Mouse (Mus musculus) hindbrain, embryonic 16.5 days (tissue): ENCODE measurements around the gene Pgd. TPM values are rescaled to one million over a fixed set of nuclear protein-coding genes. Genes with fewer than 3 reads are reported as not detected.
"Not testable (repeated sequence)": the region's sequence is repeated elsewhere in the genome, so short reads cannot be mapped to it uniquely, and the experiment has no call there.

Experiments
- ATAC-seq: fragments of 200-750 bp; cut with Nextera tagmentation; 2 replicates; pipeline ENCODE4 v1.8.0; 2017; ENCODE audit warnings: moderate TSS enrichment, moderate library complexity
- H3K27ac ChIP-seq: fragments of 300-500 bp; sonication (generic); 2 replicates; pipeline ENCODE4 v1.5.1; 2014; ENCODE audit warnings: low read depth, mild to moderate bottlenecking, control low read depth, low read length, moderate library complexity
- H3K27me3 ChIP-seq: fragments of 300-500 bp; sonication (generic); replicated peaks from 2 replicates; pipeline ENCODE4 v1.6.1; 2014; ENCODE audit warnings: low read length; ENCODE audit not compliant: control insufficient read depth, insufficient read depth
- H3K36me3 ChIP-seq: fragments of 300-500 bp; sonication (generic); 2 replicates; pipeline ENCODE4 v1.6.1; 2014; ENCODE audit warnings: mild to moderate bottlenecking, low read length, moderate library complexity, mixed read lengths; ENCODE audit not compliant: control insufficient read depth, insufficient read depth
- H3K4me1 ChIP-seq: fragments of 300-500 bp; sonication (generic); 2 replicates; pipeline ENCODE4 v1.6.1; 2014; ENCODE audit warnings: low read depth, low read length; ENCODE audit not compliant: control insufficient read depth, insufficient read depth
- H3K4me2 ChIP-seq: fragments of 300-500 bp; sonication (generic); 2 replicates; pipeline ENCODE4 v1.6.1; 2014; ENCODE audit warnings: mild to moderate bottlenecking, low read length, control low read depth, moderate library complexity
- H3K4me3 ChIP-seq: fragments of 300-500 bp; sonication (generic); 2 replicates; pipeline ENCODE4 v1.5.1; 2014; ENCODE audit warnings: mild to moderate bottlenecking, low read length, control low read depth, moderate library complexity
- H3K9ac ChIP-seq: fragments of 300-500 bp; sonication (generic); 2 replicates; pipeline ENCODE4 v1.6.1; 2014; ENCODE audit warnings: low read depth, mild to moderate bottlenecking, control low read depth, low read length, moderate library complexity
- H3K9me3 ChIP-seq: fragments of 300-500 bp; sonication (generic); 2 replicates; pipeline ENCODE4 v1.6.1; 2014; ENCODE audit warnings: mild to moderate bottlenecking, low read length, moderate library complexity; ENCODE audit not compliant: control insufficient read depth
- WGBS: fragments of 180-500 bp; shearing (Covaris S2); extraction: QIAGEN DNeasy Blood & Tissue Kit; methylation state at CpG from one replicate; pipeline ENCODE4 v1.1.7; 2014; 5-methylcytosine and 5-hydroxymethylcytosine counted together
- polyA plus RNA-seq: library from polyadenylated mRNA; unstranded; fragments of >200 nt; fragmentation: Nextera tagmentation; extraction: Ambion mirVana; gene quantifications from 2 replicates; pipeline ENCODE4 v1.2.1, GENCODE M21; 2015

Pgd gene
- polyA plus RNA-seq, 1 experiment from 2014 or later: 122 TPM

DNA sequence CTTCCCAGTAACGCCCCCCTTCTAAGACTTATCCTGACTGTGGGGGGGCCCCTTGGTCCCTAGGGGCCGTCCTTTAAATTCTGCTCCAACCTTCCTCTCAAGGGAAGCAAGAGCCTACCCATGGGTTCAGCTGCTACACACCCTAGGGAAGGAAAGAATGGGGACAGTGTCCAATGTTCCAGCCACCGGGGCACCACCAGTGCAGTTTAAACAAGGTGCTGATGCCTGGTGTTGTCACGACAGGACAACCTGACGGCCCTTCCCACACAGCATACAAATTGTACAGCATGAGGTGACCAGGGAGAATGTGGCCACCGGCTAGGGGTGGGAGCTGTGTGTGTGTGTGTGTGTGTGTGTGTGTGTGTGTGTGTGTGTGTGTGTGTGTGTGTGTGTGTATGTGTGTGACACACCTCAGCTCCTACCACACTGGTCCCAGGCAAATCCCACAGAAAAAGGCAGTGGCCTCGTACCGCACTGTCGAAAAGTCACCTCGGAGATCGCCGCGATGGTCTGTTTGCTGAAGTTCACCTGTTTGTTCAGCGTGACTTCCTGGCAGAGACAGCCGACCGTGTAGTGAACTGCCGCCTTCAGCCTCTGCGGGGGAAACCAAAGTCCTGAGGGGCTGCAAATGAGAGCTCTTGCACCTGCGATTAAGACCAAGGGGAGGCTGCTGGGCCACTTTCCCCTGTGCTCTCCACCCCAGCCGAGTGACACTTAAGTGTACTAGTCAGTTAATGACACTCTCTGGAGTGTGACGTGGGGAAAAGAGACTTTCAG, 34.6 kb downstream of the Pgd start:
- Histone ChIP-seq H3K27me3 (no peaks in the 10 kb centered on the region), H3K36me3 (peaks cover 2% of the 10 kb centered on the region; the same call in 1 of the 2 replicates), H3K27ac (no peak overlapping the region), H3K4me2 (no peak overlapping the region), H3K9me3 (no peaks in the 10 kb centered on the region), H3K4me3 (no peak overlapping the region), H3K9ac (no peak overlapping the region), H3K4me1 (peaks cover 8% of the 10 kb centered on the region)
- 90% methylated on average over 21 of the region's 21 CpGs for WGBS
- no peak for ATAC-seq

DNA sequence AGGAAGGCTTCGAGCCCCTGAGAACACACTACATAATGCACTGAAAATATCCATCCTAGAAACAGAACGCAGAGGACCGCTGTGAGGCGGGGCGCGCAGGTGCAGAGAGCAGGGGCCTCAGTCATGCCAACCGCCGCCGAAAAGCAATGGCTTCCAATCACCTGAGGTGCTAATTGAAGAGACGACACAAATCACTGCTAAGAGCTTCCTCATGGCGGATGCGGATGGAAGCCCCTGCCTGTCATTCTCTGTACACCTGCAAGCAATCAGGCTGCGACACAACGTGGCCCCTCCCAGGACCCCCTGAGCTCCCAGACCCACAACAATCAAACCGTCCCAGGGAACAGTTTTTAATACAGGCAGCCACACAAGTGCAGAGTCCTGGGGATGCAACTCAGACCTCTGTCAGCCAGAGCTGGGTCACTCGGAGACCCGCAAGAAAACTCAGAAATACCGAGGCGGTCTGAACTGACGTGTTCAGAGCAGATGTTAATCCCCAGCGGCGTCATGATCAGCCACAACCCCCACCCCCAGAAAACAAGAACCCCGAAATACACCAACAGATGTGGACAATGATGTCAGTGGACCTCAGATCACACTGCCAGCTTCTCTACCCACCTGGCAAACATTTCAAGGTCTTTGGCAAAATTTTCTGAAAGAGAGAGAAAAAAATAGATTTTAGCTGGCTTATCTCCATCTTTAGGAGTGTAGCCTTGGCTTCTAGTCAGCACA, 35.4 kb downstream of the Pgd start:
- no peaks in the 10 kb centered on the region for H3K27me3 ChIP-seq
- H3K9ac ChIP-seq: no peak overlapping the region
- 87% methylated on average over 23 of the region's 23 CpGs for WGBS
- no peaks in the 10 kb centered on the region for H3K4me1 ChIP-seq
- ATAC-seq: no peak
- peaks cover 2% of the 10 kb centered on the region; the same call in 1 of the 2 replicates for H3K36me3 ChIP-seq
- H3K4me2 ChIP-seq: no peak overlapping the region
- no peaks in the 10 kb centered on the region for H3K9me3 ChIP-seq
- H3K27ac ChIP-seq: no peak overlapping the region
- no peak overlapping the region for H3K4me3 ChIP-seq

GRCm38 (mm10) chr4:149128467-149128866, 38.1 kb downstream of the Pgd start:
- no peaks in the 10 kb centered on the region for H3K27me3 ChIP-seq
- no peak for ATAC-seq
- no peak overlapping the region for H3K9ac ChIP-seq
- H3K27ac ChIP-seq: no peak overlapping the region
- H3K4me3 ChIP-seq: no peak overlapping the region
- WGBS: 87% methylated on average over 18 of the region's 18 CpGs
- no peaks in the 10 kb centered on the region for H3K4me1 ChIP-seq
- no peaks in the 10 kb centered on the region for H3K9me3 ChIP-seq
- H3K4me2 ChIP-seq: no peak overlapping the region
- peaks cover 2% of the 10 kb centered on the region; the same call in 1 of the 2 replicates for H3K36me3 ChIP-seq

DNA sequence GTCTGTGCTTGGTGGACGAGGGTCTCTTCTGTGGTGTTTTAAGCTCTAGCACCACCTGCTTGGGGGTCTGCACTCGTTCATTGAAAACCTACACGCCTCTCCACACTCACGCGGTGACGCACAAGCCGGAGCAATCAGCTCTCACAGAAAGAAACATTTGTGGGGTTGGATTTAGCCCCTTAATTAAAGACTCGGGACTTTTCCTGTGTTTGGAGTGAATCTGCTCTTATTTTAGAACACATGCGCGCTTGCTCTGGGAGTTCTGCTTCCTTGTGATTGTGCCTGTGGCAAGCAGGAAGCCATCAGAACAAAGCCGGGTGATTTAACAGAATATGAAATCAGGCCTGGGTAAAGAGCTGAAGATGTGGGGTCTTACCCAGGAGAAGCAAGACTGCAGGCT, 39.9 kb downstream of the Pgd start, which contains the start of gene Cort:
TSS of gene Cort (minus strand) at position 101 of the 400 bp plus-strand sequence.
- Histone ChIP-seq H3K27me3 (no peaks in the 10 kb centered on the region), H3K4me3 (no peak within 1 kb of the TSS), H3K9me3 (no peaks in the 10 kb centered on the region), H3K36me3 (peaks cover 1% of the 10 kb centered on the region; the same call in 1 of the 2 replicates), H3K4me2 (no peak within 1 kb of the TSS), H3K9ac (no peak within 1 kb of the TSS), H3K27ac (no peak within 1 kb of the TSS), H3K4me1 (no peaks in the 10 kb centered on the region)
- WGBS: 90% methylated on average over 11 of the region's 11 CpGs
- ATAC-seq: no peak

GRCm38 (mm10) chr4:149126115-149126509, 40.5 kb downstream of the Pgd start:
- Histone ChIP-seq H3K9ac (no peak overlapping the region), H3K27me3 (no peaks in the 10 kb centered on the region), H3K9me3 (no peaks in the 10 kb centered on the region), H3K4me1 (no peaks in the 10 kb centered on the region), H3K4me2 (no peak overlapping the region), H3K36me3 (peaks cover 2% of the 10 kb centered on the region; the same call in 1 of the 2 replicates), H3K4me3 (no peak overlapping the region), H3K27ac (no peak overlapping the region)
- WGBS: 77% methylated on average over 6 of the region's 6 CpGs
- ATAC-seq: no peak

GRCm38 (mm10) chr4:149125341-149126114, 41.0 kb downstream of the Pgd start:
- H3K9me3 ChIP-seq: no peaks in the 10 kb centered on the region
- no peaks in the 10 kb centered on the region for H3K4me1 ChIP-seq
- no peak for ATAC-seq
- no peak overlapping the region for H3K27ac ChIP-seq
- WGBS: 38% methylated on average over 11 of the region's 11 CpGs
- no peak overlapping the region for H3K4me2 ChIP-seq
- H3K27me3 ChIP-seq: no peaks in the 10 kb centered on the region
- H3K9ac ChIP-seq: no peak overlapping the region
- peaks cover 4% of the 10 kb centered on the region; the same call in 1 of the 2 replicates for H3K36me3 ChIP-seq
- no peak overlapping the region for H3K4me3 ChIP-seq

GRCm38 (mm10) chr4:149123432-149123831, 43.1 kb downstream of the Pgd start:
- H3K27me3 ChIP-seq: no peaks in the 10 kb centered on the region
- 79% methylated on average over 5 of the region's 5 CpGs for WGBS
- ATAC-seq: no peak
- no peak overlapping the region for H3K27ac ChIP-seq
- no peak overlapping the region for H3K4me2 ChIP-seq
- no peak overlapping the region for H3K4me3 ChIP-seq
- no peaks in the 10 kb centered on the region for H3K9me3 ChIP-seq
- H3K9ac ChIP-seq: no peak overlapping the region
- H3K4me1 ChIP-seq: no peaks in the 10 kb centered on the region
- peaks cover 11% of the 10 kb centered on the region for H3K36me3 ChIP-seq

GRCm38 (mm10) chr4:149119978-149120562, 46.5 kb downstream of the Pgd start:
- H3K4me2 ChIP-seq, ATAC-seq, H3K9me3 ChIP-seq, H3K4me1 ChIP-seq, H3K4me3 ChIP-seq, H3K27me3 ChIP-seq, H3K9ac ChIP-seq, H3K27ac ChIP-seq: not testable (repeated sequence)
- 89% methylated on average over 12 of the region's 12 CpGs for WGBS
- H3K36me3 ChIP-seq: peaks cover 18% of the 10 kb centered on the region
